Mouse (Mus musculus) kidney, adult 2 months (tissue): Measurements from ENCODE around the gene Specc1.

Experiments used
- CTCF ChIP-seq: fragments of 200-500 bp; conservative IDR thresholded peaks from 2 replicates; pipeline ENCODE4 v1.5.1; 2011; ENCODE audit warnings: low read depth, mild to moderate bottlenecking, control low read depth, low read length, moderate library complexity, mixed read lengths; ENCODE audit not compliant: insufficient read depth, insufficient read length
- POLR2A ChIP-seq: fragments of 200-500 bp; IDR thresholded peaks from one replicate; pipeline ENCODE4 v1.6.1; 2011; ENCODE audit warnings: low read depth, low read length, control low read depth

- no peak for TF ChIP-seq CTCF
- no peak for TF ChIP-seq POLR2A
Measured at GRCm38 (mm10) chr11:61968875-61969274, 12.3 kb downstream of the Specc1 start.
